Mouse (Mus musculus) heart, postnatal 0 days (tissue): ENCODE results near the gene Grb10. TPM values are rescaled to one million over a fixed set of nuclear protein-coding genes. Genes with fewer than 3 reads are reported as not detected.

Experiments used
- ATAC-seq: fragments of 200-750 bp; cut with Nextera tagmentation; 2 replicates; pipeline ENCODE4 v1.8.0; 2017; ENCODE audit warnings: low read depth, moderate number of reproducible peaks, moderate library complexity; ENCODE audit not compliant: insufficient read depth
- DNase-seq: peaks from one replicate; pipeline ENCODE4 v3.0.0-alpha.2; 2016; ENCODE audit warnings: low spot score
- H3K27ac ChIP-seq: fragments of 300-500 bp; sonication (generic); 2 replicates; pipeline ENCODE4 v1.5.1; 2014; ENCODE audit warnings: low read depth, mild to moderate bottlenecking
- H3K27me3 ChIP-seq: fragments of 300-500 bp; sonication (generic); 2 replicates; pipeline ENCODE4 v1.6.1; 2014; ENCODE audit warnings: low read length, mixed read lengths; ENCODE audit not compliant: control insufficient read depth, insufficient read depth
- H3K36me3 ChIP-seq: fragments of 300-500 bp; sonication (generic); replicated peaks from 2 replicates; pipeline ENCODE4 v1.6.1; 2014; ENCODE audit warnings: low read length, mixed read lengths; ENCODE audit not compliant: control insufficient read depth, insufficient read depth
- H3K4me1 ChIP-seq: fragments of 300-500 bp; sonication (generic); 2 replicates; pipeline ENCODE4 v1.6.1; 2014; ENCODE audit warnings: antibody characterized with exemption; ENCODE audit not compliant: control insufficient read depth, insufficient read depth
- H3K4me2 ChIP-seq: fragments of 300-500 bp; sonication (generic); 2 replicates; pipeline ENCODE4 v1.6.1; 2014; ENCODE audit warnings: low read depth, mild to moderate bottlenecking, low read length, moderate library complexity
- H3K4me3 ChIP-seq: fragments of 300-500 bp; sonication (generic); 2 replicates; pipeline ENCODE4 v1.5.1; 2014; ENCODE audit warnings: low read depth, low read length
- H3K9ac ChIP-seq: fragments of 300-500 bp; sonication (generic); replicated peaks from 2 replicates; pipeline ENCODE4 v1.6.1; 2014; ENCODE audit warnings: low read depth, low read length, mixed read lengths
- H3K9me3 ChIP-seq: fragments of 300-500 bp; sonication (generic); replicated peaks from 2 replicates; pipeline ENCODE4 v1.6.1; 2016; ENCODE audit warnings: low read length; ENCODE audit not compliant: control insufficient read depth
- CTCF ChIP-seq: IDR thresholded peaks from 2 replicates; pipeline ENCODE4 v1.5.1; 2016; ENCODE audit warnings: antibody characterized with exemption, control low read depth, low read depth
- EP300 ChIP-seq: IDR thresholded peaks from 2 replicates; pipeline ENCODE4 v1.6.1; 2016; ENCODE audit warnings: antibody characterized with exemption, low read depth
- WGBS: fragments of 180-500 bp; shearing (Covaris S2); extraction: QIAGEN DNeasy Blood & Tissue Kit; methylation state at CpG from one replicate; pipeline ENCODE4 v1.1.7; 2014; 5-methylcytosine and 5-hydroxymethylcytosine counted together
- polyA plus RNA-seq: library from polyadenylated mRNA; unstranded; fragments of >200 nt; fragmentation: Nextera tagmentation; extraction: Ambion mirVana; gene quantifications from 2 replicates; pipeline ENCODE4 v1.2.1, GENCODE M21; 2015
- total RNA-seq: library from RNA; depleted of rRNA; stranded (reverse); fragments of >200 nt; gene quantifications from 2 replicates; pipeline ENCODE4 v1.2.3, GENCODE M21; 2014; ENCODE audit warnings: low replicate concordance

The Grb10 gene
- total and polyA plus RNA-seq, 2 experiments from 2014 or later = 200 to 687 TPM

- Histone ChIP-seq H3K4me3 (no peak overlapping the region), H3K27me3 (no peaks in the 10 kb centered on the region), H3K9ac (no peak overlapping the region), H3K27ac (peak overlapping the region; percentile 98), H3K4me1 (peaks cover 76% of the 10 kb centered on the region), H3K9me3 (no peaks in the 10 kb centered on the region), H3K4me2 (no peak overlapping the region), H3K36me3 (peaks cover 21% of the 10 kb centered on the region)
- WGBS = 25% methylated on average over 2 of the region's 2 CpGs
- ATAC-seq (peak; percentile 20; the same call in 1 of the 2 replicates), DNase-seq (no peak)
- no peak for TF ChIP-seq CTCF
- peak; percentile 47; the same call in 1 of the 2 replicates for TF ChIP-seq EP300
Observed at GRCm38 (mm10) chr11:11958479-11958878, 80.0 kb downstream of the Grb10 start.

- 51% methylated on average over 2 of the region's 2 CpGs for WGBS
- H3K4me3 ChIP-seq = no peak overlapping the region
- ATAC-seq (no peak), DNase-seq (no peak)
- H3K9me3 ChIP-seq = no peaks in the 10 kb centered on the region
- H3K36me3 ChIP-seq = peaks cover 21% of the 10 kb centered on the region
- no peak overlapping the region for H3K9ac ChIP-seq
- H3K4me1 ChIP-seq = peaks cover 74% of the 10 kb centered on the region
- no peaks in the 10 kb centered on the region for H3K27me3 ChIP-seq
- no peak for TF ChIP-seq CTCF
- no peak for TF ChIP-seq EP300
- H3K27ac ChIP-seq = peak overlapping the region; percentile 98
- H3K4me2 ChIP-seq = no peak overlapping the region
Observed at GRCm38 (mm10) chr11:11958061-11958361, 80.5 kb downstream of the Grb10 start.

DNA sequence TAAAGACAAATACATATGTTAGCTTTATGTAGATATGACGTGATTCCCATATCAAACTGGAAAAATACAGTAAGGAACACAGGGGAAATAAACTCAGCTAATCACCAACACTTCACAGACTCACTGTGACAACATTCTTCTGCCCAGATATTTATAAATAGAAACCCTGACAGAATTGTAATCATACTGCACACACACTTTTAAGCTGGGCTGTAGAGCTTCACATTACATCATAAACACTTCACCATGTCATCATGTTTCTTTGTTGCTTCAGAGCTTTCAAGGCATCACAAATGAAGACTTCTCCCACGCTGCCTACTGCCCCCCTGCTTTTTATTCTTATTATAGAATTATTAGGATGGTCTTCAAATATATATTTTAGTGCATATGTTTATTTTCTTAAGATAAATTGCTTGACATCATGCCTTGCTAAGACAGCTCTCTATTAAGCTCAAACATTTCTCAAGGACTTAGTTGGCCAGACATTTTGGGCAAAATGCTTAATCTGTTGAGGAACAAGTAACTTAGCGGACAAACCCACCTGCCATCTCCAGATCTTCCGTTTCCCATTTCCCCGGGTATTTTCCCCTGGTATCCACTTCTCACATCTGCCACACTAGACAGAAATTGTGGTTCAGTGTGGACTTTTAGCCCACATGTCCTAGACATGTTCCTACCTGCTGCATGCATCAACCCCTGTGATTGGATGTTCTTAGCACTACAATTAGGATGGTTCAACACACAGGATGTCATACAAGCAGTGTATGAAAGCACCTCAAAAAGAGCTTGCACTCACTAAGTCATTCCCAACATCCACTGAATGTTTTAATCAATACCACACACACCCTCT is 81.0 kb downstream of the Grb10 start:
- no peaks in the 10 kb centered on the region for H3K27me3 ChIP-seq
- TF ChIP-seq CTCF = no peak
- peak; percentile 89 for TF ChIP-seq EP300
- peak overlapping the region; percentile 98 for H3K27ac ChIP-seq
- ATAC-seq (peak; percentile 82), DNase-seq (peak; percentile 93)
- no peaks in the 10 kb centered on the region for H3K9me3 ChIP-seq
- peaks cover 77% of the 10 kb centered on the region for H3K4me1 ChIP-seq
- no peak overlapping the region for H3K9ac ChIP-seq
- peaks cover 22% of the 10 kb centered on the region for H3K36me3 ChIP-seq
- H3K4me3 ChIP-seq = no peak overlapping the region
- WGBS = 33% methylated on average over 5 of the region's 5 CpGs
- no peak overlapping the region for H3K4me2 ChIP-seq

GRCm38 (mm10) chr11:11955783-11956182 is 82.7 kb downstream of the Grb10 start:
- H3K4me2 ChIP-seq = no peak overlapping the region

GRCm38 (mm10) chr11:11954606-11955005 is 83.9 kb downstream of the Grb10 start:
- 86% methylated on average over 6 of the region's 6 CpGs for WGBS
- Histone ChIP-seq H3K9me3 (no peaks in the 10 kb centered on the region), H3K4me3 (no peak overlapping the region), H3K36me3 (peaks cover 38% of the 10 kb centered on the region), H3K27ac (peak overlapping the region; percentile 98), H3K27me3 (no peaks in the 10 kb centered on the region), H3K9ac (no peak overlapping the region), H3K4me2 (no peak overlapping the region), H3K4me1 (peaks cover 67% of the 10 kb centered on the region)
- DNase-seq = no peak
- no peak for TF ChIP-seq CTCF
- no peak for TF ChIP-seq EP300
- no peak for ATAC-seq

More at GRCm38 (mm10) chr11:11955783-11956182, 82.7 kb downstream of the Grb10 start:
- H3K9me3 ChIP-seq = no peaks in the 10 kb centered on the region
- ATAC-seq (no peak), DNase-seq (no peak)
- no peak for TF ChIP-seq EP300
- no peak for TF ChIP-seq CTCF
- no peak overlapping the region for H3K4me3 ChIP-seq
- H3K36me3 ChIP-seq = peaks cover 34% of the 10 kb centered on the region
- H3K9ac ChIP-seq = peak overlapping the region; percentile 42
- H3K4me1 ChIP-seq = peaks cover 73% of the 10 kb centered on the region
- peak overlapping the region; percentile 98 for H3K27ac ChIP-seq
- H3K27me3 ChIP-seq = no peaks in the 10 kb centered on the region

DNA sequence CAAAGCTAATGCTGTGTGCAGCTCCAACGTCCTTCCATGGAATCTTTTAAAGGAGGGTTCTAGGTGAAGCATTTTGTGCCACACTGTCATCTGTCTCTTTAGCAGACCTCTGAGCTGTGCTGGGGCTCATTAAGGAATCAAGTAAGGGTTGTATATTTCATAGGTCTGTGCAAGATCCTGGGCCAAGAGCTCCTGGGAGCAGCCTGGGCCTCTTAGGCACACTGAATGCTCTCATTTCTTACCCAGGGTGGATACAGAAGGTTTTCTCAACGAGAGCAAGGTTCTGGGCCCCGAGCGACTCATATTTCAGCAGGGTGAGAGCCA is 84.4 kb downstream of the Grb10 start:
- peaks cover 64% of the 10 kb centered on the region for H3K4me1 ChIP-seq
- no peaks in the 10 kb centered on the region for H3K27me3 ChIP-seq
- no peak for DNase-seq
- ATAC-seq = no peak
- peak overlapping the region; percentile 98 for H3K27ac ChIP-seq
- no peak overlapping the region; the same call in 1 of the 2 replicates for H3K9ac ChIP-seq
- 68% methylated on average over 4 of the region's 4 CpGs for WGBS
- H3K9me3 ChIP-seq = no peaks in the 10 kb centered on the region
- TF ChIP-seq CTCF = no peak
- TF ChIP-seq EP300 = no peak
- no peak overlapping the region for H3K4me3 ChIP-seq
- H3K4me2 ChIP-seq = no peak overlapping the region
- peaks cover 38% of the 10 kb centered on the region for H3K36me3 ChIP-seq
